Mouse (Mus musculus): Measurements from ENCODE around the gene Ccdc96. TPM values are rescaled to one million over a fixed set of nuclear protein-coding genes. Genes with fewer than 3 reads are reported as not detected.

Gene Ccdc96
- total RNA-seq, 1 experiment from 2014 or later = 0.05 TPM

DNA sequence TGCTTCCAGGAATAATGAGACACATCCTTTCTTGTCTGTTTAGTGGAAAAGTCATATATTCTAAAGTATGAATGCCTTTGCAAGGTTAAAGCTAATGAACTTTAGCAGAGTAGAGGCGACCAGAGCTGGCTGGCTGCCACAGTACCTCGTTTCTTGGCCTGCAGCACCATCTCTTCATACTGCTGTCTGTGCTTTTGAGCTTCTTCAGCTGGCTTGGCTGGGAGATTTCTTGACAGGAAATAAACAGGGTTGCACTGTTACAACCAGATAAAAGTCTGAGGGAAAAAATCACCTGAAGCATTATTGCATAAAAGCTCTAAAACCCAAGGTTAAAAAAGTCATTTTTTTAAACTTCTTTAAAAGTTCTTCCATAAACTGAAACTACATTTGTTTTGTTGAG lies 38.4 kb downstream of the Ccdc96 start:
- 0 out of 2 replicates have a peak, but pooled peaks have one; percentile 24 for ATAC-seq (replicated peaks; ENCODE audit: low read depth, poor library complexity, severe bottlenecking)

DNA sequence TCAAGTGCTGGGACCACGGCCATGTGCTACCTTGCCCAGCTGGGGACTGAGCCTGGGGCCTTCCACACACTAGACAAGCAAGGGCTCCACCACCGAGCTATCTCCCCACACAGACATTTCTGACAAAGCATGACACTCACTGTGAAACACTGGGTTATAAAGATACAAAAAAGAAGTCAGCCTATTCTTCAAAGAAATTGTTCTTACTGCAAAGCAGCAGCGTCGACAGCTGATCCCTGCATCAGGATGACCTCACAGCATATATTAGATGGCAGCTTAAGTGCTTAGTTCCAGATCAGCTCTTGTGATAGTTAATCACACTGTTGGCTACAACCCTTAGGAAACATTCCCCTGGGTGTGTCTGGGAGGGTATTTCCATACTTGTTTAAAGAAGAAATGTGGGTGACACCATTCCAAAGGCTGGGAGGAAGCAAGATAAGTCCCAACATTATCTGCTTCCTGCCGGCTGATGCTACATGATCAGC lies 38.9 kb downstream of the Ccdc96 start:
- ATAC-seq (replicated peaks; ENCODE audit: low read depth, poor library complexity, severe bottlenecking) = no peak; the same call in 1 of the 2 replicates

DNA sequence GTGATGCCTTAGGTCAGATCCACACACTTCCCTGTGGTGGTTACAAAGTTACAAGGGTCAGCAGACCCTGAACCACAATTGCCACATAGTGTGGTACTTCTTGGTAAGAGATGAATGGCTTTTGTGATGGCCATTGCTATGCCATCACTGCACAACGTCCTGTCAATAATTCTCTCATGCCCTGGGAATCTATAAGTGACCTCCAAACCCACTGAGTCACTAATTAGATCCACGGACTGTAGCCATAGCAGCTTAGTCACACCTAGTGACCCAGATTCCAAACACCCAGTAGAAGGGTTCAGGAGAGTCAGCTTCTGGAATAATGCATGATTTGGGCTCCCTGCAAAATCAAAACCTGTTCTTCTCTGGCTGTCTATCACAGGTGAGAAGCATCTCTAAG lies 40.8 kb downstream of the Ccdc96 start:
- no peak for ATAC-seq (replicated peaks; ENCODE audit: low read depth, poor library complexity, severe bottlenecking)

GRCm38 (mm10) chr5:36526274-36526673 lies 41.9 kb downstream of the Ccdc96 start:
- peak; percentile 19; the same call in 1 of the 2 replicates for ATAC-seq (replicated peaks; ENCODE audit: low read depth, poor library complexity, severe bottlenecking)

DNA sequence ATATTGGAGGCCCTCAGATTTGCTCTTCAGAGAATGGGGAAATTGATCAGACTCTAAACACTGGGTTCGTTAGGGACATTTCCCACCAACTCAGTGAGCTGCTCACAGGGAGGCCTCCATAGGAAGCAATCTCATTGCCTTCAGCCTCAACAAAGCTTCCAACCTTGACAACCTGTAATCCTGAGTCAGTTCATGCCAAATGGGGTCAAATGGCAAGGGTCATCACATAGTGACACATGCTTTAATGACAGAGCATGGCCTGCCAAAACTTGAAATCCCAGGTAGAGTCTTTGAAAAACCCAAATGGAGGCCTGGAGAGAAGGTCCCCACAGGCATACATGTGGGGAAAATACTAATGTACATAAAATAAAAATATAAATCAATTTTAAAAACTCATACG lies 42.5 kb downstream of the Ccdc96 start:
- ATAC-seq (replicated peaks; ENCODE audit: low read depth, poor library complexity, severe bottlenecking) = no peak

DNA sequence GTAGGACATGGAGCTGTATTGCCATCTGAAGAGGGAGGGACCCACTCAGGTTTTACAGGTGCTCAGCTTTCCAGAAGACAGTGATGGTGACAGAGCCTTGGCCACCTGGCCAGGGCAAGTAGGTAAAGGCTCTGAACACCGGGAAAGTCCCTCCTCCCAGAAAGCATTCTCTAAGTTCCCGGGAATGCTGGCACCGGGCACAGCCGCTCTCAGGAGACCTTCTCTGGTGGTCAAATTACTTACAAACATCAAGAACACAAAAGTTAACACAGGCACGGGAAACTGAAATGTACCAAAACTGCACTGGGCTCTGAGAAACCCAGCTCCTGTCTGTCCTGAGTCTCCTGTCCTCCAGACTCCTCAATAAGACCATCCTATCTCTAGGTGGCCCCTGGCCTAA lies 45.3 kb downstream of the Ccdc96 start:
- no peak for ATAC-seq (replicated peaks; ENCODE audit: low read depth, poor library complexity, severe bottlenecking)

DNA sequence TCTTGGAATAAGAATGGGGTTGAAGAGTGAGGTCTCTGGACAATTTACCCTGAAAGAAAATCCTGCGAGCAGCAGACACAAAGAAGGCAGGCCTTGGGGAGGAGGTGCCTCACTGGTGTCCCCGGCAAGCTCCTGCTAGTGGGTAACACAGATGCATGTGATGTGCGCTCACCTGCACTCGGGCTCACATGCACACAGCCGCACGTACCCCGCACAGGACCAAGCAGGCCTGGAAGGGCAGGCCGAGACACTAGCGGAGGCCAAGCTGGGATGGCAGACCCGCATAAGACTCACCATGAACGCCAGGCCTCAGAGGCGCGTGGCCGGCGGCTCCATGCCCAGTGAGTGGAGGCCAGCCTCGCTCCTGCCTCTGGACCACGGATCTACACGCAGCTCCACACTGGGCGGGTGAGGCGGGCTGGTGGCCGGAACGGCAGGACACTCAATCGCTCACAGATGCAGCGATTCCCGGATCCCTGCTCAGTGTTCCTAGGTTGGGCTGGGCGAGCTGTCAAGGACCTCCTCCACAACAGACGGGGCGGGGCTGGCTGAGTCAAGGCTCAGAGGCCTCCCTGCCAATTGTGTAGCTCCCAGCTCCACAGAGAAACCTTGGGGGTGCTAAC lies 45.9 kb downstream of the Ccdc96 start:
- peak; percentile 95 for ATAC-seq (replicated peaks; ENCODE audit: low read depth, poor library complexity, severe bottlenecking)

DNA sequence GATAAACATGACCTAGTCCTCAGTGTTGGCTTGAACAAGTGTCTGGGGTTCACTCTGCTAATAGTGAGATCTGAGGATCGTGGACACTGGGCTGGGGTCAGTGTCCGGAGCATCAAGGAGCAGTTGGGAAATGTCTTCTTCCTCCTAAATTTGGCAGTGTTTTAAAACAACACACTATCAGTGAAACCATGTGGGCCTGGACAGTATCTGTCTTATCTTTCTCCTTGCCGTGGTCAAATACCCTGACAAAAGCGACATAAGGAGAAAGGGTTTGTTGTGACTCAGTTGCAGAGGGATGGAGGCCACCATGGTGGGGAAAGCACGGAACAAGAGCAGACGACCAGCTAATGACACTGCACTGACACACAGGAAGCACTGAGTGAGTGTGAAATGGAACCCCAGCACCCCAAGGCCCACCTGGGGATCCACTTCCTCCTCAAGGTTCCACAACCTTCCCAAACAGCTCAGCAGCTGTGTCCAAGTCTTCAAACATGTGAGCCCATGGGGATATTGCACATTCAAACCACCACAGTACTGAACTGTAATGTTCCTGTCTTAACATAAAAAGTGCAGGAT lies 50.2 kb downstream of the Ccdc96 start:
- no peak for ATAC-seq (replicated peaks; ENCODE audit: low read depth, poor library complexity, severe bottlenecking)

- ATAC-seq (replicated peaks; ENCODE audit: low read depth, poor library complexity, severe bottlenecking) = no peak
These were observed 51.2 kb downstream of the Ccdc96 start for GRCm38 (mm10) chr5:36535438-36536176.

DNA sequence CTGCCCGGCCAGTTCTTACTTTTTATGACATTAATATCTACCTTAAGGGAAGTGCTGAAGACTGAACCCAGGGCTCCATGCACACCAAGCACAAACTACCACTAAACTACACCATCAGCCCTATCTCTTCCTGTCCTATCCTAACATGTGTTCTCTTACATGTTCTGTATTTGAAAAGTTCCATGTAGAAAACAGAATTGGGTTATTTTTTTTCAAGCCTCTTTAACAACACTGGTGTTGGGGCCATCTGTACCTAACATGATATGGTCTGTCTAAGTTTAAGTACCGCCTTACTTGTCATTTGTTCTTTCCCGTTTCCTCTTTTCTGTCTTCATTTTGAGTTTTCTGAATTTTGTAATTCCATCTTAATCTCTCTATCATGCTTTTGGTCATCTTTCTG lies 52.0 kb downstream of the Ccdc96 start:
- ATAC-seq (replicated peaks; ENCODE audit: low read depth, poor library complexity, severe bottlenecking) = no peak

Other genes starting within 250 kb of the Ccdc96 start
- not detected in 2 replicates for gene Sorcs2, start 86.4 kb upstream of the Ccdc96 start, total RNA-seq (2017)
- gene Grpel1, start 19.6 kb upstream of the Ccdc96 start, total RNA-seq (2017) = 26.7 and 37.0 TPM in 2 replicates
- gene Tada2b, start 303 bp upstream of the Ccdc96 start, total RNA-seq (2017) = 10.8 and 20.3 TPM in 2 replicates
- 14.1 and 14.8 TPM in 2 replicates for gene Tbc1d14, start 108.7 kb downstream of the Ccdc96 start, total RNA-seq (2017)
- gene D5Ertd579e, start 211.4 kb downstream of the Ccdc96 start, total RNA-seq (2017) = 28.0 and 44.8 TPM in 2 replicates

Measured in common myeloid progenitor, adult 5-6 weeks (primary cell).